Mouse (Mus musculus) mouse embryonic stem cell (cell line): Measurements from ENCODE around the gene BC024978.

ENCODE experiments used
- in situ Hi-C, 2 experiments: fragments of 300-500 bp; cut with MboI; formaldehyde crosslinking; loops; 1 replicate in 1 of 2; 3 replicates in 1 of 2; pipeline ENCODE4 v1.14.3; 2019 to 2020; ENCODE audit warnings: low sequenced_read_pairs in 2 of 2, low pct_unique_long_range_greater_than_20kb in 1 of 2, mixed read lengths in 1 of 2; ENCODE audit not compliant: unreplicated experiment in 1 of 2

The BC024978 gene

GRCm38 (mm10) chr7:27170981-27171380 lies 24.6 kb upstream of the BC024978 start:
- in situ Hi-C loops, result no loop called here

GRCm38 (mm10) chr7:27174496-27174895 lies 21.1 kb upstream of the BC024978 start:
- in situ Hi-C loops, result no loop called here

- in situ Hi-C loops, result no loop called here
Measured at GRCm38 (mm10) chr7:27174896-27175295, 20.7 kb upstream of the BC024978 start.

GRCm38 (mm10) chr7:27177942-27178323 lies 17.6 kb upstream of the BC024978 start:
- in situ Hi-C loops, result no loop called here

- in situ Hi-C loops, result no loop called here
Measured at GRCm38 (mm10) chr7:27178324-27179216, 17.0 kb upstream of the BC024978 start, which contains the start of gene Rab4b. Gene Rab4b (minus strand): TSS chr7:27178896.

GRCm38 (mm10) chr7:27179217-27179918 lies 16.2 kb upstream of the BC024978 start:
- in situ Hi-C loops, result no loop called here

GRCm38 (mm10) chr7:27180036-27180435 lies 15.5 kb upstream of the BC024978 start:
- in situ Hi-C loops, result no loop called here

GRCm38 (mm10) chr7:27180837-27181695 lies 14.5 kb upstream of the BC024978 start, which contains the start of the genes Gm21983 and Mia:
Gene Gm21983 (minus strand): TSS chr7:27181086.
Gene Mia (minus strand): TSS chr7:27181157.
- in situ Hi-C loops, result no loop called here

- in situ Hi-C loops, result no loop called here
Measured at GRCm38 (mm10) chr7:27182498-27182897, 13.1 kb upstream of the BC024978 start.

- in situ Hi-C loops, result no loop called here
Measured at GRCm38 (mm10) chr7:27184964-27185363, 10.6 kb upstream of the BC024978 start.

GRCm38 (mm10) chr7:27185986-27186385 lies 9.6 kb upstream of the BC024978 start:
- in situ Hi-C loops, result no loop called here

- in situ Hi-C loops, result no loop called here
Measured at GRCm38 (mm10) chr7:27189271-27189931, 6.2 kb upstream of the BC024978 start.

- in situ Hi-C loops, result no loop called here
Measured at GRCm38 (mm10) chr7:27192434-27192833, 3.1 kb upstream of the BC024978 start.

GRCm38 (mm10) chr7:27193731-27194130 lies 1.9 kb upstream of the BC024978 start:
- in situ Hi-C loops, result no loop called here

- in situ Hi-C loops, result no loop called here
Measured at GRCm38 (mm10) chr7:27197136-27197535, 1.6 kb downstream of the BC024978 start.

GRCm38 (mm10) chr7:27197634-27198033 lies 2.1 kb downstream of the BC024978 start:
- in situ Hi-C loops, result no loop called here

- in situ Hi-C loops, result no loop called here
Measured at GRCm38 (mm10) chr7:27198355-27198754, 2.8 kb downstream of the BC024978 start.

GRCm38 (mm10) chr7:27198779-27199178 lies 3.2 kb downstream of the BC024978 start:
- in situ Hi-C loops, result no loop called here
